Mouse (Mus musculus): ENCODE data around the gene Ccdc17. TPM values are rescaled to one million over a fixed set of nuclear protein-coding genes. Genes with fewer than 3 reads are reported as not detected.

Ccdc17 gene
- polyA plus RNA-seq, 1 experiment, result 5.9 TPM

DNA sequence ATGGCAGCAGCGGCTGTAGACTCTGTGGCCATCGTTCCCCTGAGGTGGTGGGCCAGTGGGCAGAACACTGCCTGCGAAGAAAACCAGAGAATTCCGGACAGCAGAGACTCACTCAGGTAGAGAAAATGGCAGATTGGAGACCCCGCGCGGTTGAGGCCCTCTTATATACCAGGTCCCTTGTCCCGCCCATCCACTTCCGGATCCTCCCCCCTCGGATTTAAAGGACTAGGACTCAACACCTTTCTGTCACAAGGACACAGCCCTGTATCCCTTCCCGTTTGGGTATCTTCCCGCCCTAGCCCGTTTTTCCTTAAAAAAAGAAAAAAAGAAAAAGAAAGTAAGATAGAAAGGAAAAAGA, 30.9 kb downstream of the Ccdc17 start:
- Histone ChIP-seq H3K27me3 (ENCODE audit: control insufficient read depth, insufficient read depth, low read length) (no peaks in the 10 kb centered on the region), H3K4me1 (ENCODE audit: control insufficient read depth, insufficient read depth, low read length) (no peaks in the 10 kb centered on the region), H3K27ac (ENCODE audit: insufficient read depth, low read length) (0 out of 2 replicates have a peak overlapping the region, but pooled peaks have one; percentile 8), H3K4me3 (replicated peaks; ENCODE audit: insufficient read depth, low read depth, low read length) (peak overlapping the region; percentile 87)
- WGBS, result under 1% methylated on average over 13 of the region's 13 CpGs
- DNase-seq, result peak; percentile 90 to 92
- peak; percentile 91; the same call in 1 of the 2 replicates for TF ChIP-seq POLR2A (IDR thresholded peaks at IDR 0.05; ENCODE audit: borderline replicate concordance, insufficient read depth, low read length)
- no peak for TF ChIP-seq CTCF (IDR thresholded peaks at IDR 0.05; ENCODE audit: borderline replicate concordance, insufficient read depth, low read depth, low read length)

GRCm38 (mm10) chr4:116627722-116628662, 31.5 kb downstream of the Ccdc17 start, which contains the start of gene Nasp:
Gene Nasp (minus strand): TSS chr4:116627941.
- TF ChIP-seq CTCF (IDR thresholded peaks at IDR 0.05; ENCODE audit: borderline replicate concordance, insufficient read depth, low read depth, low read length) (no peak), POLR2A (IDR thresholded peaks at IDR 0.05; ENCODE audit: borderline replicate concordance, insufficient read depth, low read length) (no peak)
- WGBS, result 8% methylated on average over 23 of the region's 23 CpGs

DNA sequence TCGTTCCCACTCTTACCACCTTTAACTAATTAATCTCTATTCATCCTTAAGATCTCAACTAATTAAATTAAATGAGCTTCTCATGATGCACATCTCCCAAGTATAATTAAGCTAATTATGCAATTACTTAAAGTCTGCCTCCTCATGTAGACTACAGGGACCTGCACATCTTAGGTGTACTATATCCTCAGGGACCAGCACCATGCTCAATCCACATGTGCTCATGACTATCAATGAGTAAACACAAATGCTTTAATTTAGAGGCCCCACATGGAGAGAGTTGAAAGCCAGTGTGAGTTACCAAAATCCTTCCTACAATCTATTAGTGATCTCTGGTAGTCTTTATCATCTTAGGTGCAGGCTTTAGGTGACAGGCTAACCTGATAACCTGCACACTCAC, 38.7 kb downstream of the Ccdc17 start:
- H3K4me1 ChIP-seq (ENCODE audit: control insufficient read depth, insufficient read depth, low read length), result no peaks in the 10 kb centered on the region
- H3K27me3 ChIP-seq (ENCODE audit: control insufficient read depth, insufficient read depth, low read length), result no peaks in the 10 kb centered on the region
- no peak overlapping the region for H3K4me3 ChIP-seq (replicated peaks; ENCODE audit: insufficient read depth, low read depth, low read length)
- H3K27ac ChIP-seq (ENCODE audit: insufficient read depth, low read length), result no peak overlapping the region
- 85% methylated on average over 1 of the region's 1 CpGs for WGBS
- no peak for DNase-seq
- no peak for TF ChIP-seq POLR2A (IDR thresholded peaks at IDR 0.05; ENCODE audit: borderline replicate concordance, insufficient read depth, low read length)
- TF ChIP-seq CTCF (IDR thresholded peaks at IDR 0.05; ENCODE audit: borderline replicate concordance, insufficient read depth, low read depth, low read length), result no peak

More at GRCm38 (mm10) chr4:116627722-116628662, 31.5 kb downstream of the Ccdc17 start, which contains the start of gene Nasp:
- peak within 1 kb of the TSS; percentile 87 for H3K4me3 ChIP-seq (replicated peaks; ENCODE audit: insufficient read depth, low read depth, low read length)
- H3K27me3 ChIP-seq (ENCODE audit: control insufficient read depth, insufficient read depth, low read length), result no peaks in the 10 kb centered on the region
- no peaks in the 10 kb centered on the region for H3K4me1 ChIP-seq (ENCODE audit: control insufficient read depth, insufficient read depth, low read length)
- DNase-seq, result peak; percentile 84 to 86
- 0 out of 2 replicates have a peak within 1 kb of the TSS, but pooled peaks have one; percentile 8 for H3K27ac ChIP-seq (ENCODE audit: insufficient read depth, low read length)

DNA sequence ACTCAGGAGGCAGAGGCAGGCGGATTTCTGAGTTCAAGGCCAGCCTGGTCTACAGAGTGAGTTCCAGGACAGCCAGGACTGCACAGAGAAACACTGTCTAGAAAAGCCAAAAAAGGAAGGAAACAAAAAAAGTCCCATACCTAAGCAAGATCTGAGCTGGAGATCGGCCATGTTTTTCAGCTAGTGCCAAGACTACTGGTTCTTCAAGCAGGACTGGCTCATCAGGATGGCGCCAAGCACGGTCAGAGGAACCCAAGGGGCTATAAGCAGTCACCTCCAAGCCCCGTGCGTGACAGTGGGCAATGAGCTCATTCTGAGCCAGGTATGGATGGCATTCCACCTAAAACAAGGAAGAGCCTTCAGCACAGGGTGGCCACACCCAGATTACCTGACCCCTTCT, 42.4 kb downstream of the Ccdc17 start:
- no peaks in the 10 kb centered on the region for H3K4me1 ChIP-seq (ENCODE audit: control insufficient read depth, insufficient read depth, low read length)
- no peak overlapping the region for H3K27ac ChIP-seq (ENCODE audit: insufficient read depth, low read length)
- DNase-seq, result no peak
- 91% methylated on average over 6 of the region's 6 CpGs for WGBS
- TF ChIP-seq CTCF (IDR thresholded peaks at IDR 0.05; ENCODE audit: borderline replicate concordance, insufficient read depth, low read depth, low read length), result no peak
- no peaks in the 10 kb centered on the region for H3K27me3 ChIP-seq (ENCODE audit: control insufficient read depth, insufficient read depth, low read length)
- no peak overlapping the region for H3K4me3 ChIP-seq (replicated peaks; ENCODE audit: insufficient read depth, low read depth, low read length)

DNA sequence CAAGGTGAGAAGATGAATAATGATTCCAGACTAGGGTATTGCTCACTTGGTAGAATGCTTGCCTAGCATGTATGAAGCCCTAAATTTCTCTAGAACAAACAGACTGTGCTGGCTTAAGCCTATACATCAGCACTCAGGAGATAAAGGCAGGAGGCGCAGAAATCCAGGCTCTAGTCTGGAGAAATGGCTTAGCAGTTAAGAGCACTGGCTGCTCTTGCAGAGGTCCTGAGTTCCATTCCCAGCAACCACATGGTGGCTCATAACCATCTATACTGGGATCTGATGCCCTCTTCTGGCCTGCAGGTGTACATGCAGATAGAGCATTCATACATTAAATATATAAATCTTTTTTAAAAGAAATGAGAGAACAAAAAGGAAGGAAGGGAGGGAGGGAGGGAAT, 45.6 kb downstream of the Ccdc17 start:
- Histone ChIP-seq H3K27ac (ENCODE audit: insufficient read depth, low read length) (no peak overlapping the region), H3K4me3 (replicated peaks; ENCODE audit: insufficient read depth, low read depth, low read length) (no peak overlapping the region), H3K27me3 (ENCODE audit: control insufficient read depth, insufficient read depth, low read length) (no peaks in the 10 kb centered on the region), H3K4me1 (ENCODE audit: control insufficient read depth, insufficient read depth, low read length) (no peaks in the 10 kb centered on the region; the same call in none of the 2 replicates)
- DNase-seq, result no peak
- WGBS, result 100% methylated on average over 1 of the region's 1 CpGs
- no peak for TF ChIP-seq CTCF (IDR thresholded peaks at IDR 0.05; ENCODE audit: borderline replicate concordance, insufficient read depth, low read depth, low read length)
- no peak for TF ChIP-seq POLR2A (IDR thresholded peaks at IDR 0.05; ENCODE audit: borderline replicate concordance, insufficient read depth, low read length)

DNA sequence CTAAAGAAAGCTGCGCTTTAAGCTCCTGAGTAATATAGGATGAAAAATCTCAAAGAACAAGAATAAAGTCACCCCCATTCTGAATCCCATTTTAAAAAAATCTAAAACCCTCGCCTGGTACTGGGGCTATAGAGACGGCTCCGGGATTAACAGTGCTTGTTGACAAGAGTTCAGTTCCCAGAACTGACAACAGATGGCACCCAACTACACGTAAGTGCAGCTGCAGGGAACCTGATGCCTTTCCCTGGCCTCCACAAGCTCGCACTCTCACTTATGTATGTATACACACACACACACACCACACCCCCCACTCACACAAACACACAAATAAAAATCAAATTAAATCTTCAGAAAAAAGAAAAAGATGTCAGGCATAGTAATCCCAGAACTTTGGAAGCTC, 47.9 kb downstream of the Ccdc17 start:
- Histone ChIP-seq H3K27me3 (ENCODE audit: control insufficient read depth, insufficient read depth, low read length) (no peaks in the 10 kb centered on the region), H3K4me3 (replicated peaks; ENCODE audit: insufficient read depth, low read depth, low read length) (no peak overlapping the region), H3K27ac (ENCODE audit: insufficient read depth, low read length) (no peak overlapping the region), H3K4me1 (ENCODE audit: control insufficient read depth, insufficient read depth, low read length) (peaks cover 4% of the 10 kb centered on the region)
- no peak for TF ChIP-seq POLR2A (IDR thresholded peaks at IDR 0.05; ENCODE audit: borderline replicate concordance, insufficient read depth, low read length)
- peak; percentile 58 for TF ChIP-seq CTCF (IDR thresholded peaks at IDR 0.05; ENCODE audit: borderline replicate concordance, insufficient read depth, low read depth, low read length)
- 27% methylated on average over 6 of the region's 6 CpGs for WGBS
- peak in 1 of 2 experiments; percentile 24 for DNase-seq

- TF ChIP-seq CTCF (IDR thresholded peaks at IDR 0.05; ENCODE audit: borderline replicate concordance, insufficient read depth, low read depth, low read length) (no peak), POLR2A (IDR thresholded peaks at IDR 0.05; ENCODE audit: borderline replicate concordance, insufficient read depth, low read length) (no peak)
- Histone ChIP-seq H3K4me1 (ENCODE audit: control insufficient read depth, insufficient read depth, low read length) (peaks cover 4% of the 10 kb centered on the region), H3K27ac (ENCODE audit: insufficient read depth, low read length) (no peak overlapping the region), H3K4me3 (replicated peaks; ENCODE audit: insufficient read depth, low read depth, low read length) (no peak overlapping the region), H3K27me3 (ENCODE audit: control insufficient read depth, insufficient read depth, low read length) (no peaks in the 10 kb centered on the region)
- DNase-seq, result no peak
- 86% methylated on average over 7 of the region's 7 CpGs for WGBS
Measured at GRCm38 (mm10) chr4:116645624-116646023, 49.2 kb downstream of the Ccdc17 start.

- TF ChIP-seq CTCF (IDR thresholded peaks at IDR 0.05; ENCODE audit: borderline replicate concordance, insufficient read depth, low read depth, low read length) (no peak), POLR2A (IDR thresholded peaks at IDR 0.05; ENCODE audit: borderline replicate concordance, insufficient read depth, low read length) (no peak)
- 95% methylated on average over 2 of the region's 2 CpGs for WGBS
- Histone ChIP-seq H3K27ac (ENCODE audit: insufficient read depth, low read length) (no peak overlapping the region), H3K27me3 (ENCODE audit: control insufficient read depth, insufficient read depth, low read length) (no peaks in the 10 kb centered on the region), H3K4me1 (ENCODE audit: control insufficient read depth, insufficient read depth, low read length) (peaks cover 4% of the 10 kb centered on the region), H3K4me3 (replicated peaks; ENCODE audit: insufficient read depth, low read depth, low read length) (no peak overlapping the region)
- no peak for DNase-seq
Measured at GRCm38 (mm10) chr4:116649411-116649810, 53.0 kb downstream of the Ccdc17 start.

Other genes starting within 250 kb of the Ccdc17 start
- 79.2 and 82.6 TPM in 2 replicates for gene Mast2, start 132.5 kb upstream of the Ccdc17 start, polyA plus RNA-seq (2012; rRNA removed)
- 7.5 and 7.6 TPM in 2 replicates for gene Ipp, start 89.1 kb upstream of the Ccdc17 start, polyA plus RNA-seq (2012; rRNA removed)
- 8.6 and 10.5 TPM in 2 replicates for gene Tmem69, start 40.7 kb upstream of the Ccdc17 start, polyA plus RNA-seq (2012; rRNA removed)
- 41.3 and 43.3 TPM in 2 replicates for gene Gpbp1l1, start 39.0 kb upstream of the Ccdc17 start, polyA plus RNA-seq (2012; rRNA removed)
- 21.8 and 21.9 TPM in 2 replicates for gene Nasp, start 31.3 kb downstream of the Ccdc17 start, polyA plus RNA-seq (2012; rRNA removed)
- 526 and 550 TPM in 2 replicates for gene Akr1a1, start 55.0 kb downstream of the Ccdc17 start, polyA plus RNA-seq (2012; rRNA removed)
- gene Prdx1, start 88.9 kb downstream of the Ccdc17 start, polyA plus RNA-seq (2012; rRNA removed), result 233 and 250 TPM in 2 replicates
- gene Mmachc, start 111.8 kb downstream of the Ccdc17 start, polyA plus RNA-seq (2012; rRNA removed), result 19.2 and 19.8 TPM in 2 replicates
- gene Ccdc163, start 111.9 kb downstream of the Ccdc17 start, polyA plus RNA-seq (2012; rRNA removed), result 29.5 and 34.9 TPM in 2 replicates
- gene Tesk2, start 124.3 kb downstream of the Ccdc17 start, polyA plus RNA-seq (2012; rRNA removed), result 10.0 and 11.2 TPM in 2 replicates
- 29.9 and 30.0 TPM in 2 replicates for gene Toe1, start 211.0 kb downstream of the Ccdc17 start, polyA plus RNA-seq (2012; rRNA removed)
- gene Mutyh, start 211.1 kb downstream of the Ccdc17 start, polyA plus RNA-seq (2012; rRNA removed), result 10.0 and 14.6 TPM in 2 replicates
- gene Hpdl, start 225.1 kb downstream of the Ccdc17 start, polyA plus RNA-seq (2012; rRNA removed), result 1.7 and 2.1 TPM in 2 replicates

Data from cerebellum, adult 2 months (tissue).